Mouse (Mus musculus) left cerebral cortex, adult 8-10 months (tissue): ENCODE measurements around the gene Coro2a. TPM values are rescaled to one million over a fixed set of nuclear protein-coding genes. Genes with fewer than 3 reads are reported as not detected.
A peak's percentile ranks its signal among the peaks of the same experiment; 100 is the strongest.

Experiments
- DNase-seq, 2 experiments: peaks; one replicate each; pipeline ENCODE4 v3.0.0; 2022; ENCODE audit warnings: low spot score in 2 of 2
- total RNA-seq, 4 experiments: library from RNA; stranded (reverse); gene quantifications; 2 replicates each; pipeline ENCODE4 v1.2.4; 2022

Coro2a gene
- total RNA-seq, 4 experiments from 2014 or later = 23.3 to 26.7 (median 24.3) TPM

DNA sequence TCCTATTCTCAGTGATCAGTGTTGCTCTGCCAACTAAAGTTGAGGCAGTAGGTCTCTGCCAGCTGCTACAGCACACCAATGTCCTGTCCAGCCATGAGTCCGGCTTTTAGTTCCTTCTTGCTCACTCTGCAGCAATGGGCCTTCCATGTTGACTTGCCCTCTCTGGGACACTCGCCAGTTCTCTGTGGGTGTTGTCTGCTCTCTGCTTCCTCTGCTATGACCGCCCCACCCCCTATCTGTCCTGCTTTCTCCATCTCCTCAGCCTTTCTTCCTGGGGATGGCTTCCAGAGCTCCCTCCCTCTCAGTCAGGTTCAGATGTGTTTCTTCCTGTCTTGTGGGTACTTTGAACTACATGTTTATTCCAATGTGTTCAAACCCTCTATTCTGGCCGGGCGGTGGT is 114.7 kb downstream of the Coro2a start:
- peak in 1 of 2 experiments; percentile 47 for DNase-seq

Other genes starting within 250 kb of the Coro2a start
- 1 to 10 TPM; 3.8 to 4.6 (median 4.1) TPM for gene Trmo, start 212.8 kb downstream of the Coro2a start, total RNA-seq
- gene Hemgn, start 188.7 kb downstream of the Coro2a start, total RNA-seq = not detected
- 10 to 100 TPM; 51.0 to 60.2 (median 55.9) TPM for gene Anp32b, start 151.3 kb downstream of the Coro2a start, total RNA-seq
- 10 to 100 TPM; 13.1 to 19.7 (median 17.0) TPM for gene Nans, start 113.0 kb downstream of the Coro2a start, total RNA-seq
- gene Trim14, start 66.1 kb downstream of the Coro2a start, total RNA-seq = 1 to 10 TPM in 3 of 4 experiments, under 1 TPM in 1; 0.91 to 2.4 (median 1.7) TPM
- 1 to 10 TPM; 2.4 to 3.9 (median 3.4) TPM for gene Tbc1d2, start 48.0 kb upstream of the Coro2a start, total RNA-seq